Mouse (Mus musculus): ENCODE measurements around the gene Ppm1b.

The Ppm1b gene

DNA sequence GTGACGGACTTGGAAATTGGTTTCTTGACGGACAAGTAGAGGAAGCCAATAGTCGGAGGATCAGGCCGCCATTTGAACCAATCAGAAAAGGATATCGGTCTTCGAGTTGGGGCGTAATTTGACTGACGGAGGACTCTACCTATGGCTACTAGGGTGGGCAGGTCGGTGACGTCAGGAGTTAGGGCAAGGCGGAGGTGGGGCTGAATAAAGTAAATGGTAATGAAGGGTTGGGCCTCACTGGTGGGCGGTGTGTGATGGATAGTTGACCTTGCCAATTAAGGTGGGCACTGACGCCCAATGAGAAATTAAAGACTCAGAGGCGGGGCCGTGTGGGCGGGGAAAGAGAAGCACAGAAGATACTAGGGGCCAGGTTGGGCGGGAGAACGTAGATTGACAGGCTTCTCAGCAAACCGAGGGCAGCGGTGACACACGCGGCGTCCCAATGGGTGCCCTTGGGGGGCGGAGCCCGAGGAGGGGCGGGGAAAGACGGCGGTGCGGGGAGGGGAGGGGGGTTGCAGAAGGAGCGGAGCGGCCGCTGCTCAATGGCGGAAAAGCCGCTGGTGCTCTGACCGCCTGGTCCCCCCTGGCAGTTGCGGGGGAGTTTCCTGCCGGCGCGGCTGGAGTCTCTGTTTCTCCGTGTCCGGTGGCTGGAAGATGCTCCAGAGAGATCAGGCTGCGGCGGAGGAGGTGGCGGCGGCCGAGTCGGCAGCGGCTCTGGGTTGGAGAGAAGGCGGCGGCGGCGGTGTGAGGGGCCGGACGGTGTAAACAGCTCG, 1.1 kb downstream of the Ppm1b start:
- in situ Hi-C loops (cut with MboI, MseI) = loop anchor here (25.0 kb wide), 1 partner anchor 1180 kb away; the partner anchor contains the start of gene Srbd1

DNA sequence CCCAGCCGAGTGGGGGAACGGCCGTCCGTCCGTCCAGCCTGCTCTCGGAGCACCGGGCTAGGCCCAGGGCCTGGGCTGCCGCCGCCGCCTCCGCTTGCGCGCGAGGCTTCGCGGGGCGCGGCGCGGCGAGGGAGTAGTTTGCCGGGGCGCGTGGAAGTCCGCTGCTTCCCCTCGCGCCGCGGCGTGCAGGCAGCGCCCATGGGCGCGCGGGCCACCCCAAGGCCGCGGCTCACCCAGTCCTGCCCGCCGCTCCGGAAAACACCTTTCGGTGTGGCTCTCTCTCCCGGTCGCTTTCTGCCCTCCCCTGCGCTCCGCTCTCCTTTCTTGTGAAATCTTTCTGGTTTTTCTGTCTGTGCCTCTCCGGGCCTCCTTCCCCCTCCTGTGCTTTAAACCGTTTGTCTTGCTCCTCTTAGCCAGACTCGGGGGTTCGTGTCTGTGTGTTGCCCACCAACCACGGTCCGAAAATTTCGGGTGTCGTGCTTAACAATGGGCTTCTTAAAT, 1.9 kb downstream of the Ppm1b start:
- in situ Hi-C loops (cut with MboI, MseI) = loop anchor here (25.0 kb wide), 1 partner anchor 1179 kb away; the partner anchor contains the start of gene Srbd1

DNA sequence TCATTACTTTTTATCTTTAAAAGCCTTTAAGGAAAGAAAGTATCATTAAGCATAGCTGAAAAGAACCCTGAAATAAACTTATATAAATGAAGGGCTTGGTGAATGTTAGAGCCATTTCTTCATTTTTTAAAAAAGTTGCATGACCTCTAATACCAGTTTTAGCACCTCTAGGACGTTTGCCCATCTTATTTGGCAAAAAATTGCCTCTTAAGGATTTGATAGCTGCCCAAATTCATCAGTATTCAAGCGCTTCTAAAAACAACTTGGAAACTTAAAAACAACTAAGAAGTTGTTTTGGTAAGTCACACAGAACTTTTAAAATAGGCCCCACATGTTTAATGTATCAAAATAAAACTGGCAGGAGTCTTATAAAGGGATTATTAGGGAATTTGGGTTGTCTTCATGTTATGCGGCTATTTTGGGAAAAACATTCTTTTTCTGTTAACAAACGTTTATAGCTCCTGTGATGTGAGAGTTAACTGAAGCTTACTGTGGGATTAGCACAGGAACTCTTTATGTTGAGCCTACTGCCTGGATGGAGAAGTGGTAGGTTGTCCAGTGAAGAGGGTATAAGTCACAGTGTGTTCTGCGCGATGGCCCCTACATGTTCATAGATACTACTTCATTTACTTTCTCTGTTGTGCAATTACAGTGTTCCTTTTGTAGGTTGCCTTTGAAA, 2.6 kb downstream of the Ppm1b start:
- in situ Hi-C loops (cut with MboI, MseI) = loop anchor here (25.0 kb wide), 1 partner anchor 1178 kb away; the partner anchor contains the start of gene Srbd1

GRCm38 (mm10) chr17:84959665-84960020, 3.1 kb downstream of the Ppm1b start:
- in situ Hi-C loops (cut with MboI, MseI) = loop anchor here (10.0 to 25.0 kb wide), 2 partner anchors 135 to 1178 kb away; partner anchors contain the start of genes Camkmt, Prepl and Srbd1

GRCm38 (mm10) chr17:84960136-84960535, 3.6 kb downstream of the Ppm1b start:
- in situ Hi-C loops (cut with MboI, MseI) = loop anchor here (10.0 to 25.0 kb wide), 2 partner anchors 135 to 1177 kb away; partner anchors contain the start of genes Camkmt, Prepl and Srbd1

DNA sequence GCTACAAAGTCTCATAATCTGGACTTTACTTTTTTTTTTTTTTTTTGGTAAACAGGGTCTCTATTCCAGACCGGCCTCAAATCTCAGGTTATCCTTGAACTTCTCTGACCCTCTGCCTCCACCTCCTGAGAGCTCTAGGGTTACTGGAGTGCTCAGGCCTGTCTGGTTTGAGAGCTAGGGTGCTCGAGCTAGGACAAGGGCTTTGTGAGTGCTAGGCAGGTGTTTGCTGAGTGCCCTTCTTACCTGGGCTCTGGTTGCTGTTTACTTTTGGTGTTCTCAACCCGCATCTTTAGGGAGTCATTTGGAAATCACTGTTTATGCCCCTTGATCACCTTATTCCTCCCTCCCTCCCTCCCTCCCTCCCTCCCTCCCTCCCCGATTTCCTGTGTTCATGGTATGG, 5.5 kb downstream of the Ppm1b start:
- in situ Hi-C loops (cut with MboI, MseI) = loop anchor here (10.0 to 25.0 kb wide), 2 partner anchors 133 to 1175 kb away; partner anchors contain the start of genes Camkmt, Prepl and Srbd1

DNA sequence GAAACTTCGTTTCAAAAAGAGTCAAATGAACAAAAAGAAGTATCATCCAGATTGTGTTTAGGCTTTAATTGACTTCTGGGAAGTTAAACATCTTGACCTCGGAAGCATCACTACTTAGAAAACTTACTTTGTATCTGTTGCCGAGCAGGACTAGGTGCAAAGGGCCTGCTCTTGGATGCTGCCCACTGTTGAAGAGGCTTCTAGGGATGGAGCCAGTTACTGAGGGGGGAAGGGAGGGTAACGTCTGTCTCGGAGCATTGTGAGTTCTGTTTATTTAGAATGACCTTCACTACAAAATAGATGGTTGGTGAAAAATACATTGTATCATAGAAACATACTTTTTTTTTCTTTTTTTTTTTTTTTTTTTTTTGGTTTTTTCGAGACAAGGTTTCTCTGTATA, 7.1 kb downstream of the Ppm1b start:
- in situ Hi-C loops (cut with MboI, MseI) = loop anchor here (10.0 to 25.0 kb wide), 2 partner anchors 131 to 1174 kb away; partner anchors contain the start of genes Camkmt, Prepl and Srbd1

DNA sequence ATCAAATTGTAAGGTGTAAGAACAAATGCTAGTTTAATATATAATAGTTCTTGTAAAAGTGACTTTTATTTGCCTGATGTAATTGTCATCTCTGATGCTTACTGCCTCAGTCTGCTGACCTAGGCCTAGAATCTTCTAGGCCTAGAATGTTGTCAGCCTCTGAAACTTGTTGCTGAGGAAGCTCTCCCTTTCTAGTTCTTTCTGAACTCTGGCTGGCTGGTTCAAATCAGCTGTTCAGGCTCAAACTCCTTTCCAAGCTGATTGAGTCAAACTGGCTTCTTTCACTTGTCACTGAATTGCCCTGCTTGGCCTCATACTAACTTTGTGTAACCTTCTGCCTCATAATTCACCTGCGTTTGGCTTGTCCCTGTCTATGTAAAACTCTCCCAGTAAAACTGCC, 9.7 kb downstream of the Ppm1b start:
- in situ Hi-C loops (cut with MboI, MseI) = loop anchor here (10.0 to 25.0 kb wide), 2 partner anchors 129 to 1171 kb away; partner anchors contain the start of genes Camkmt, Prepl and Srbd1

DNA sequence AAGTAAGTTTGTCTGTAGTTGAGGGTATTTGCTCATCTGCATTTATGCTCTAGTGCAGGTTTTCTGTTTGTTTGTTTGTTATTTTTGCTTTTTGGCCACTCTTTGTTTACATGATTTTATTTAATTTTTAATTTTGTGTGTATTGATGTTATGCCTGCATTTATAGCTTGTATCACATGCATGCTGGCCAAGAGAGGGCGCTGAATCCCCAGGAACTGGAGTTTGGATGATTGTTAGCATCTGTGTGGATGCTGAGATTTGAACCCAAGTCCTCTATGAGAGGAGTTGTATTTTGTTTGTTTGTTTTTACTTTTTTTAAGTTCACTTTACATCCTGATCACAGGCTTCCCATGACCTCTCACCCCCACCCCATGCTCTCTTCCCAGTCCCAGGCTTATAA, 10.5 kb downstream of the Ppm1b start:
- in situ Hi-C loops (cut with MboI, MseI) = loop anchor here (10.0 to 25.0 kb wide), 2 partner anchors 128 to 1170 kb away; partner anchors contain the start of genes Camkmt, Prepl and Srbd1

DNA sequence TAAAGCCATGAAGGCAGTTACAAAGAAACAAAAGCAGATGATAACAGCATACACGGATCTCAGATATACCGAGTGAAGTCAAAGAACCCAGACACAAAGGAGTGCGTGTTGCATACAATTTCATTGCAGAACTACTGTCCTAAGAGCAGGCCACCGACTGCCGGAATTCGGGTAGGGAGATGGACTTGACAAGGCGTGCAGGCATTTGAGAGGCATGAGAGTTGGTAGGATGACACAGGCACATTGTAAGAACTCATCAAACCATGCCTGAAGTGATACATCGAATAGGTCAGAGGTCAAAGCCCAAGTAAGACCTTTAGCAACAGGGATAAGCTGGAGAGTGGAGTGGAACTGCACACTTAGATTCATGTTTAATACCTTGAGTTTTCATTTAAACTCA, 13.4 kb downstream of the Ppm1b start:
- in situ Hi-C loops (cut with MboI, MseI) = loop anchor here (10.0 to 25.0 kb wide), 2 partner anchors 125 to 1167 kb away; partner anchors contain the start of genes Camkmt, Prepl and Srbd1

- in situ Hi-C loops (cut with MboI, MseI) = no loop called here
Measured at GRCm38 (mm10) chr17:84981721-84982120, 25.2 kb downstream of the Ppm1b start.

DNA sequence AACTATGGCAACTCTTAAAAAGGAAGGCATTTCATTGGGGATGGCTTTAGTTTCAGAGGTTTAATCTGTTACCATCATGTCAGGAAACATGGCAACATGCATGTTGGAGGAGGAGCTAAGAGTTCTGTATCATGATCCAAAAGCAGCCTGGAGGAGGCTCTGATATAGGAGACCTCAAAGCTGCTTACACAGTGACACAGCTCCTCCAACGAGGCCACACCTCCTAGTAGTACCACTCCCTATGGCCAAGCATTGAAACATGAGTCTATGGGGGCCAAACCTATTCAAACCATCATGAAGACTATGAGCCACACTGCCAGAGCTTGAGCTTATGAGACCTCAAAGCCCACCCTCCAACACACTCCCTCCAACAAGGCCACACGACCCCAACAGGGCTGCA, 26.2 kb downstream of the Ppm1b start:
- in situ Hi-C loops (cut with MboI, MseI) = no loop called here

DNA sequence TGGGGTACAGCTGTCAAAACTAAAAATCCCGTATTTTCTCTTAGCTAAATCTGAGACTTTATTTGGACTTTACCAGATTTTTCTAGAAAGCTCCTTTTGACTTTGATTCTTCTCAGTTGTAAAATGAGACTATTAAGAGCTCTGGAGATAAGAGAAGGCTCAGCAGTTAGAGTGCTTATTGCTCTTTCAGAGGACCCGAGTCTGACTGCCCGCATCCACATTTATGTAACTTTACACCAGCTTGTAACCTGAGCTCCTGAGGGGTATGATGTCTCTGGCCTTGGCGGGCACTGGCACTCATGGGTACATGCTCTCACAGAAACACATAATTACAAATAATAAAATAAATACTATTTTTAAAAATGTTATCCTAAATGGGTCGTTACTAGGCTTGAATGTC, 29.8 kb downstream of the Ppm1b start:
- in situ Hi-C loops (cut with MboI, MseI) = no loop called here

GRCm38 (mm10) chr17:84987834-84988410, 31.4 kb downstream of the Ppm1b start:
- in situ Hi-C loops (cut with MboI, MseI) = no loop called here

GRCm38 (mm10) chr17:84988514-84988913, 32.0 kb downstream of the Ppm1b start:
- in situ Hi-C loops (cut with MboI, MseI) = no loop called here

- in situ Hi-C loops (cut with MboI, MseI) = no loop called here
Measured at GRCm38 (mm10) chr17:84995844-84996243, 39.3 kb downstream of the Ppm1b start.

GRCm38 (mm10) chr17:84997639-84998038, 41.1 kb downstream of the Ppm1b start:
- in situ Hi-C loops (cut with MboI, MseI) = no loop called here

DNA sequence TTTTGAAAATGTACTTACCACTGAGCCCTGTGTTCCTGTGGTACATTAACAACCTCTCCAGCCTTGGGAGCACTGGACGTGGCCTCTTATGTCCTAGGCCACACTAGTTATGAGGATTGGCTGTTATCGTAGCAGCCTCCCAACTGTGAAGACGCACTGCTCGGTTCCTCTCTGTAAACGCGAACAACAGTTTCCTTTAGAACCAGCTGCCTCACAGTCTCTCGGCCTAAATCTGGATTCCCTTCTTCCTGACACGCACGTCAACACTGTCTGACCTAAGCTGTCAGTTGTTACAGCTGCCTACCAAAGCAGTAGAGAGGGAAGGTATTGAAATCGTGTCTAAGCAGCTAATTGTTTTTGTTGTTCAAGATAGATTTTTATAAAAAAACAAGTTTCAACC, 43.1 kb downstream of the Ppm1b start:
- in situ Hi-C loops (cut with MboI, MseI) = no loop called here

- in situ Hi-C loops (cut with MboI, MseI) = no loop called here
Measured at GRCm38 (mm10) chr17:85013485-85013884, 56.9 kb downstream of the Ppm1b start.

DNA sequence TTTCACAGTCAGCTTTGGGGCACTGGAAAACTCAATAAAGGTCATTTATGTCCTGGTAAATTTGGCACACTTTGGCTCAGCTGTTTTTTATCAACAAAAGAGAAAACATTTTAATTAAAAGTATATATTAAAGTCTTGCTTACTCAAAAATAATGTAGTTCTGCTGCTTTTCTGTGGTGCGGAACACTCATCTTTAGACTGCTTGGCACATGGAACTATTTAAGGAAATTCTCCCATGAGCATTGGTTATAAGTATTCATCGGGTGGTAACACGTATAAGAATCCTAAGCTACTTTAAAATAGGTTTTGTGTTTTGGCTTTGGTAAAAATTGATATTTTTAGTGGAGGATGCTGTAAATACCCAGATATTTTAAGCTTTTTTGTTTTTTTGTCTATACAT, 58.1 kb downstream of the Ppm1b start:
- in situ Hi-C loops (cut with MboI, MseI) = no loop called here

DNA sequence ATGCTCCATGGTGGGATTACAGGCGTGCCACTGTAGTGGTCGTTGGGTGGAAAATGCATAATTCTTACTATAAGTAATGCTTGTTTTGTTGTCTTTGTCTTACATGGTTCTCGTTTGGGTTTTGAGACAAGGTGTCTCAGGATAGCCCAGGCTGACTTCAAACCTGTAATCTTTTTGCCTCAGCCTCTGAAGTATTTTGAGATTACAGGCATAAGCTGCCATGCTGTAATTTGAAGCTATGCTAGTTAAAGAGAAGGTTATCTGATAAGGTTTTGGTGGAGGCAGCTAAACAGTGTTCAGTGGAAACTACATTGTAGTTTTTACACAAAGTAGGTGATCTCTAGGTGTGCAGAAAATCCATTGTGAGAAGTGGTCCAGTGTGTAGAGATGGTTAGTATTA, 61.8 kb downstream of the Ppm1b start:
- in situ Hi-C loops (cut with MboI, MseI) = no loop called here

GRCm38 (mm10) chr17:85018794-85019193, 62.3 kb downstream of the Ppm1b start:
- in situ Hi-C loops (cut with MboI, MseI) = no loop called here

Measured in T-helper 1 cell (primary cell).